Mouse (Mus musculus) forebrain, embryonic 10.5 days (tissue): Measurements from ENCODE around the gene Tex28. TPM values are rescaled to one million over a fixed set of nuclear protein-coding genes. Genes with fewer than 3 reads are reported as not detected.

Experiments
- polyA plus RNA-seq: library from polyadenylated mRNA; unstranded; fragments of >200 nt; fragmentation: Nextera tagmentation; extraction: Ambion mirVana; gene quantifications from 2 replicates; pipeline ENCODE4 v1.2.1, GENCODE M21; 2016

Gene Tex28
- polyA plus RNA-seq, 1 experiment from 2014 or later: not detected

Other genes starting within 250 kb of the Tex28 start
- gene Arhgap4, start 246.0 kb downstream of the Tex28 start, polyA plus RNA-seq: 2.0 and 3.2 TPM in 2 replicates
- 171 and 175 TPM in 2 replicates for gene Naa10, start 245.9 kb downstream of the Tex28 start, polyA plus RNA-seq
- gene Renbp, start 237.0 kb downstream of the Tex28 start, polyA plus RNA-seq: 17.3 and 18.7 TPM in 2 replicates
- gene Hcfc1, start 201.5 kb downstream of the Tex28 start, polyA plus RNA-seq: 83.4 and 89.9 TPM in 2 replicates
- 56.6 and 63.3 TPM in 2 replicates for gene Irak1, start 143.9 kb downstream of the Tex28 start, polyA plus RNA-seq
- not detected in 2 replicates for gene Opn1mw, start 40.4 kb downstream of the Tex28 start, polyA plus RNA-seq
- 13.7 and 14.4 TPM in 2 replicates for gene Mecp2, start 32.5 kb downstream of the Tex28 start, polyA plus RNA-seq
- not detected in 2 replicates for gene Tktl1, start 9.4 kb upstream of the Tex28 start, polyA plus RNA-seq
- gene Flna, start 82.0 kb upstream of the Tex28 start, polyA plus RNA-seq: 265 and 269 TPM in 2 replicates
- gene Emd, start 86.8 kb upstream of the Tex28 start, polyA plus RNA-seq: 22.2 and 25.7 TPM in 2 replicates
- 800 and 812 TPM in 2 replicates for gene Rpl10, start 103.0 kb upstream of the Tex28 start, polyA plus RNA-seq
- 66.3 and 75.8 TPM in 2 replicates for gene Taz, start 114.1 kb upstream of the Tex28 start, polyA plus RNA-seq
- gene Dnase1l1, start 114.5 kb upstream of the Tex28 start, polyA plus RNA-seq: 4.5 and 5.1 TPM in 2 replicates
- gene Atp6ap1, start 129.3 kb upstream of the Tex28 start, polyA plus RNA-seq: 82.6 and 84.6 TPM in 2 replicates
- 239 and 242 TPM in 2 replicates for gene Gdi1, start 137.2 kb upstream of the Tex28 start, polyA plus RNA-seq
- gene Fam50a, start 145.2 kb upstream of the Tex28 start, polyA plus RNA-seq: 63.4 and 67.3 TPM in 2 replicates
- 16.1 and 20.3 TPM in 2 replicates for gene Plxna3, start 161.2 kb upstream of the Tex28 start, polyA plus RNA-seq
- 120 and 125 TPM in 2 replicates for gene Lage3, start 185.8 kb upstream of the Tex28 start, polyA plus RNA-seq
- gene Ubl4a, start 205.4 kb upstream of the Tex28 start, polyA plus RNA-seq: 64.3 and 67.3 TPM in 2 replicates
- gene Slc10a3, start 205.5 kb upstream of the Tex28 start, polyA plus RNA-seq: 10.6 and 12.5 TPM in 2 replicates
- 22.8 and 23.7 TPM in 2 replicates for gene Fam3a, start 225.4 kb upstream of the Tex28 start, polyA plus RNA-seq
- 18.9 and 20.9 TPM in 2 replicates for gene Ikbkg, start 225.5 kb upstream of the Tex28 start, polyA plus RNA-seq